Mouse (Mus musculus): Measurements from ENCODE around the gene Mcrip2.

- no peak for TF ChIP-seq EP300 (IDR thresholded peaks at IDR 0.05; ENCODE audit: low read depth)
- TF ChIP-seq CTCF (IDR thresholded peaks at IDR 0.05; ENCODE audit: low read depth), result no peak
These were observed 39.0 kb downstream of the Mcrip2 start for GRCm38 (mm10) chr17:25829558-25830017.

Data from liver, embryonic 14.5 days (tissue).